1 mouse cellular context compared by ENCODE assay signal in the genomic region with DNA sequence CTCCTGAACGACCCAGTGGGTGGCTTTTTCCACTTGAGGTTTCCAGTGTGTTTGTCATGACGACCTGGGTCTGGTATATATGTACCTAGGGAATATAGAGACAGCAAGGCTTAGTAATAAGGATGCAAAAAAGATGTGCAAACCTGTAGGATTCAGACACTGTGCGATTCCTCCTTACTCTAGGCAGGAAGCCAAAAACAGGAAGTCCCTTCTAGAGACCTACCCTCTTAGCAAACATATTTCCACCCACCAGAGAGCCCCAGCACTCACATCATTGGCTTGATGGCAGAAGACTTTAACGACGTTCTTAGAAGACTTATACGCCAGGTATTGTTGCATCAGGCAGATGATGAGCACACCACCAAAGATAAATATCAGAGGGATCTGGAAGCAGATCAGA.
TF ChIP-seq lines count a peak whose summit lies in the region.

No protein-coding gene starts in this region.

TF ChIP-seq in CH12.LX, 34 proteins besides CTCF, POLR2A, EP300 and RAD21 (continued from another document):
- TF ChIP-seq MAFK (IDR thresholded peaks at IDR 0.05; ENCODE audit: insufficient replicate concordance, low read length) (no peak), NELFE (IDR thresholded peaks at IDR 0.05; ENCODE audit: low read depth, low read length) (peak; percentile 65; the same call in 1 of the 2 replicates), GABPA (IDR thresholded peaks at IDR 0.05; ENCODE audit: insufficient replicate concordance, low read depth, low read length) (no peak), HCFC1 (IDR thresholded peaks at IDR 0.05; ENCODE audit: low read depth, low read length) (peak; percentile 18), RCOR1 (conservative IDR thresholded peaks at IDR 0.05; ENCODE audit: low read depth, low read length) (no peak), ELF1 (IDR thresholded peaks at IDR 0.05; ENCODE audit: low read depth, low read length) (peak; percentile 80), ETS1 (conservative IDR thresholded peaks at IDR 0.05; ENCODE audit: low read depth, low read length) (no peak), MAX (IDR thresholded peaks at IDR 0.05; ENCODE audit: low read length) (no peak), ZMIZ1 (IDR thresholded peaks at IDR 0.05; ENCODE audit: low read depth, low read length) (peak; percentile 46; the same call in 1 of the 2 replicates), MAZ (IDR thresholded peaks at IDR 0.05; ENCODE audit: low read depth, low read length) (no peak), SIN3A (IDR thresholded peaks at IDR 0.05; ENCODE audit: low read length) (no peak; the same call in 1 of the 2 replicates), TBP (conservative IDR thresholded peaks at IDR 0.05; ENCODE audit: low read depth, low read length) (peak; percentile 43; the same call in 1 of the 2 replicates), CHD1 (IDR thresholded peaks at IDR 0.05; ENCODE audit: low read depth, low read length) (no peak), TCF12 (IDR thresholded peaks at IDR 0.05; ENCODE audit: low read depth, low read length) (peak; percentile 46; the same call in 1 of the 2 replicates), IRF4 (IDR thresholded peaks at IDR 0.05; ENCODE audit: low read depth, low read length) (no peak)
